Mouse (Mus musculus): ENCODE data around the gene Stk40. TPM values are rescaled to one million over a fixed set of nuclear protein-coding genes. Genes with fewer than 3 reads are reported as not detected.
"Not testable (repeated sequence)": the region's sequence is repeated elsewhere in the genome, so short reads cannot be mapped to it uniquely, and the experiment has no call there.

The Stk40 gene
- polyA plus RNA-seq, 1 experiment from 2014 or later, result 29.5 TPM

DNA sequence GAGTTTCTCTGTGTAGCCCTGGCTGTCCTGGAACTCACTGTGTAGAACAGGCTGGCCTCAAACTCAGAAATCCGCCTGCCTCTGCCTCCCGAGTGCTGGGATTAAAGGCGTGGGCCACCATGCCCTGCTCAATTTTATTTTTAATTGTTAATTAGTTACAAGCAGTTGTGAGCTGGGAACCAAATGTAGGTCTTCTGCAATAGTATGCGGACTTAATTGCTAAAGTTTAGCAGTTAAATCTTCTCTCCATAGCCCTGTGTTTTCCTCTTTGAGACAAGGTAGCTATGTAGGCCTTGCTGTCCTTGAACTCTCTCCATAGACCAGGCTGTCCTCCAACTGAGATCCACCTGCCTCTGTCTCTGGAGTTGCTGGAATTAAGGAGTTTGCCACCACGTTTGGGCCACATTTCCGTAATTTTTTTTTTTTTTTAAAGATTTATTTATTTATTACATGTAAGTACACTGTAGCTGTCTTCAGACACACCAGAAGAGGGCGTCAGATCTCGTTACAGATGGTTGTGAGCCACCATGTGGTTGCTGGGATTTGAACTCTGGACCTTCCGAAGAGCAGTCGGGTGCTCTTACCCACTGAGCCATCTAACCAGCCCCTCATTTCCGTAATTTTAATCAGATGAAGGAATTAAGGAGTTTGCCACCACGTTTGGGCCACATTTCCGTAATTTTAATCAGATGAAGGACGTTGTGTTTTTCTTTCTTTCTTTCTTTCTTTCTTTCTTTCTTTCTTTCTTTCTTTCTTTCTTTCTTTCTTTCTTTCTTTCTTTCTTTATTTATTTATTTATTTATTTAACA, 7.9 kb upstream of the Stk40 start:
- H3K4me3 ChIP-seq (ENCODE audit: low read length), result peak overlapping the region; percentile 72; the same call in 1 of the 2 replicates
- WGBS, result 58% methylated on average over 14 of the region's 14 CpGs
- ATAC-seq, result not testable (repeated sequence)

GRCm38 (mm10) chr4:126096464-126097111, 7.2 kb upstream of the Stk40 start, which contains the start of gene Lsm10:
Gene Lsm10, plus strand, starts transcription at chr4:126096623.
- H3K27ac ChIP-seq (ENCODE audit: low read depth, low read length), result peak within 1 kb of the TSS; percentile 88
- no peaks in the 10 kb centered on the region for H3K9me3 ChIP-seq (ENCODE audit: control insufficient read depth, low read length)
- peak within 1 kb of the TSS; percentile 74 for H3K4me2 ChIP-seq (ENCODE audit: low read length)
- no peaks in the 10 kb centered on the region for H3K27me3 ChIP-seq (replicated peaks; ENCODE audit: control insufficient read depth, insufficient read depth, low read length)
- H3K36me3 ChIP-seq (ENCODE audit: control insufficient read depth, insufficient read depth, low read length), result no peaks in the 10 kb centered on the region
- H3K9ac ChIP-seq (ENCODE audit: low read depth, low read length), result peak within 1 kb of the TSS; percentile 80
- peak; percentile 97 for ATAC-seq
- WGBS, result 3% methylated on average over 35 of the region's 37 CpGs
- H3K4me3 ChIP-seq (ENCODE audit: low read length), result peak within 1 kb of the TSS; percentile 72
- H3K4me1 ChIP-seq (ENCODE audit: control insufficient read depth, insufficient read depth, low read depth, low read length), result peaks cover 3% of the 10 kb centered on the region

More for the DNA sequence above, 7.9 kb upstream of the Stk40 start:
- not testable (repeated sequence) for H3K9me3 ChIP-seq (ENCODE audit: control insufficient read depth, low read length); H3K27me3 ChIP-seq (replicated peaks; ENCODE audit: control insufficient read depth, insufficient read depth, low read length); H3K4me1 ChIP-seq (ENCODE audit: control insufficient read depth, insufficient read depth, low read depth, low read length); H3K27ac ChIP-seq (ENCODE audit: low read depth, low read length); H3K36me3 ChIP-seq (ENCODE audit: control insufficient read depth, insufficient read depth, low read length); H3K9ac ChIP-seq (ENCODE audit: low read depth, low read length)
- H3K4me2 ChIP-seq (ENCODE audit: low read length), result peak overlapping the region; percentile 74

DNA sequence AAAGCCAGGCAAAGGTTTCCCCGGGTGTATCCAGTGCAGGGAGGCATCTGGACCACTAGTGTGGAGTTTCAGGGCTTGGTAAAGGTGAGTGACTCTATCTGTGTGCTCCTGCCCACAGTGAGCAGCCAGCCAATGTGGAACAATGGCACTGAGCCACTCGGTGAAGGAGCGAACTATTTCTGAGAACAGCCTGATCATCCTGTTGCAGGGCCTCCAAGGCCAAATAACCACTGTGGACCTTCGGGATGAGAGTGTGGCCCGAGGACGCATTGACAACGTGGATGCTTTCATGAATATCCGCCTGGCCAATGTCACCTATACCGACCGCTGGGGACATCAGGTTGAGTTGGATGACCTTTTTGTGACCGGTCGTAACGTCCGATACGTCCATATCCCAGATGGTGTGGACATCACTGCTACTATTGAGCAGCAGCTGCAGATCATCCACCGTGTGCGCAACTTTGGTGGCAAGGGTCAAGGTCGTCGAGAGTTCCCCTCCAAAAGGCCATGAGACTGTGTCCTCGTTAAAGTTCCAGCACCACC, 6.0 kb upstream of the Stk40 start:
- H3K36me3 ChIP-seq (ENCODE audit: control insufficient read depth, insufficient read depth, low read length), result no peaks in the 10 kb centered on the region
- H3K9me3 ChIP-seq (ENCODE audit: control insufficient read depth, low read length), result no peaks in the 10 kb centered on the region
- WGBS, result 96% methylated on average over 20 of the region's 20 CpGs

DNA sequence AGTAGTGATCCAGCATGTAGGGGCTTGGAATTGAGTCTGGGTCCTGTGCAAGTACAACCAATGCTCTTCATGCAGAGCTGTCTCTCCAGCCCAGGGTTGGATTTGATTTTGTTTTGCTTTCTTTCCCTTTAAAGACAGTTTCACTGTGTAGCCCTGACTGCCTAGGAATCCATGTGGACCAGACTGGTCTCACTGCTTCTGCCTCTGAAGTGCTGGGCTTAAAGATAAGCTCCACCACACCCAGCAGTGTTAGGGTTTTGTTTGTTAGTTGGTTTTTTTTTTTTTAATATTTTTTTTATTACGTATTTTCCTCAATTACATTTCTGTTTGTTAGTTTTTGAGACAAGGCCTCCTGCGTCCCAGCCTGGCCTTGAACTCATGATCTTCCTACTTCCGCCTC, 4.4 kb upstream of the Stk40 start:
- Histone ChIP-seq H3K4me3 (ENCODE audit: low read length) (no peak overlapping the region), H3K9ac (ENCODE audit: low read depth, low read length) (no peak overlapping the region), H3K27ac (ENCODE audit: low read depth, low read length) (no peak overlapping the region), H3K36me3 (ENCODE audit: control insufficient read depth, insufficient read depth, low read length) (no peaks in the 10 kb centered on the region), H3K9me3 (ENCODE audit: control insufficient read depth, low read length) (no peaks in the 10 kb centered on the region), H3K4me2 (ENCODE audit: low read length) (no peak overlapping the region), H3K4me1 (ENCODE audit: control insufficient read depth, insufficient read depth, low read depth, low read length) (peaks cover 10% of the 10 kb centered on the region), H3K27me3 (replicated peaks; ENCODE audit: control insufficient read depth, insufficient read depth, low read length) (no peaks in the 10 kb centered on the region)
- WGBS, result 94% methylated on average over 3 of the region's 3 CpGs
- ATAC-seq, result no peak

More for the DNA sequence above, 6.0 kb upstream of the Stk40 start:
- H3K4me3 ChIP-seq (ENCODE audit: low read length), result no peak overlapping the region
- H3K27me3 ChIP-seq (replicated peaks; ENCODE audit: control insufficient read depth, insufficient read depth, low read length), result no peaks in the 10 kb centered on the region
- H3K9ac ChIP-seq (ENCODE audit: low read depth, low read length), result no peak overlapping the region
- H3K27ac ChIP-seq (ENCODE audit: low read depth, low read length), result no peak overlapping the region
- ATAC-seq, result no peak
- no peak overlapping the region for H3K4me2 ChIP-seq (ENCODE audit: low read length)
- peaks cover 5% of the 10 kb centered on the region for H3K4me1 ChIP-seq (ENCODE audit: control insufficient read depth, insufficient read depth, low read depth, low read length)

GRCm38 (mm10) chr4:126100764-126101163, 3.0 kb upstream of the Stk40 start:
- WGBS, result 90% methylated on average over 3 of the region's 3 CpGs
- Histone ChIP-seq H3K9me3 (ENCODE audit: control insufficient read depth, low read length) (no peaks in the 10 kb centered on the region), H3K27ac (ENCODE audit: low read depth, low read length) (no peak overlapping the region), H3K4me2 (ENCODE audit: low read length) (no peak overlapping the region), H3K27me3 (replicated peaks; ENCODE audit: control insufficient read depth, insufficient read depth, low read length) (no peaks in the 10 kb centered on the region), H3K36me3 (ENCODE audit: control insufficient read depth, insufficient read depth, low read length) (no peaks in the 10 kb centered on the region), H3K4me3 (ENCODE audit: low read length) (no peak overlapping the region), H3K4me1 (ENCODE audit: control insufficient read depth, insufficient read depth, low read depth, low read length) (peaks cover 23% of the 10 kb centered on the region), H3K9ac (ENCODE audit: low read depth, low read length) (no peak overlapping the region)
- no peak for ATAC-seq

DNA sequence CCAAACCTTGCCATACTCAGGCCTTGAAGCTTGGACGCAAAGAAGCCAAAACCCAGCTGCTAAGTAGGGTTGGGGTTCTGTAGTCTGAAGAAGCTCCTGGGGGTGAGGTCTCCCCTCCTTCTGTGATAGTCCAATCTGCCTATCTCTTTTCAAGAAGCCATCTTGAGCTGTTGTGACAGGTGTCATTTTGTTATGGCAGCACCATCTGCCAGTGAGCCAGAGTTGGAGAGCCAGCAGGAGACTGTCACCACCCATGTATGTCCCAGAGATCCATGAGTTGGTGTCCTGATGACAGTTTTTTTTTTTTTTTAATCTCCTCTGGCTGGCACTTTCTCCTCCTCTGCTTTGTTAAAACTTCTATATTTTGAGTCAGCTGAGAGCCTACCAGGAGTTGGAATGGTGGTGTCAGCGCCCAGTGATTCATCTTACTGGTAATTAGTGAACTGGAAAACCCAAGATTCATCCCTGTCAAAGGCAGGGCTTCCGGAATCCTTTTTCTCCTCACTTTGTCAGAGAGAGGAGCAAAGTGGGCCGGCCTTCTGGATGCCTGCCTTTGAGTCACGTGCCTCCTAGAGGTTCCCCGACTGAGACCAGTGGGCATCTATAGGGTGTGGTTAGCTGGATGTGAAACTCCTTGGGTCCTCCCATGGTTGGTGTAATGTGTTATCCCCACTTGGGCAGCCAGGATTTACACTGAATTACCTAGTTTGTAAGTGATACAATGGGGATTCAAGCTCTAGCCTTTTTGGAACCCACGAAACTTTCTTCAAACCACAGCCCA, 1.5 kb upstream of the Stk40 start:
- ATAC-seq, result no peak
- H3K36me3 ChIP-seq (ENCODE audit: control insufficient read depth, insufficient read depth, low read length), result no peaks in the 10 kb centered on the region
- H3K9me3 ChIP-seq (ENCODE audit: control insufficient read depth, low read length), result no peaks in the 10 kb centered on the region
- peak overlapping the region; percentile 81 for H3K27ac ChIP-seq (ENCODE audit: low read depth, low read length)
- no peak overlapping the region for H3K4me3 ChIP-seq (ENCODE audit: low read length)
- peak overlapping the region; percentile 71 for H3K4me2 ChIP-seq (ENCODE audit: low read length)
- 33% methylated on average over 7 of the region's 7 CpGs for WGBS
- H3K27me3 ChIP-seq (replicated peaks; ENCODE audit: control insufficient read depth, insufficient read depth, low read length), result no peaks in the 10 kb centered on the region
- H3K9ac ChIP-seq (ENCODE audit: low read depth, low read length), result no peak overlapping the region
- H3K4me1 ChIP-seq (ENCODE audit: control insufficient read depth, insufficient read depth, low read depth, low read length), result peaks cover 26% of the 10 kb centered on the region

GRCm38 (mm10) chr4:126103057-126103581, 638 bp upstream of the Stk40 start:
- H3K9ac ChIP-seq (ENCODE audit: low read depth, low read length), result peak overlapping the region; percentile 20
- H3K27me3 ChIP-seq (replicated peaks; ENCODE audit: control insufficient read depth, insufficient read depth, low read length), result no peaks in the 10 kb centered on the region
- peak overlapping the region; percentile 71 for H3K4me2 ChIP-seq (ENCODE audit: low read length)
- peak overlapping the region; percentile 91 for H3K4me3 ChIP-seq (ENCODE audit: low read length)
- ATAC-seq, result peak; percentile 38
- H3K36me3 ChIP-seq (ENCODE audit: control insufficient read depth, insufficient read depth, low read length), result no peaks in the 10 kb centered on the region
- H3K4me1 ChIP-seq (ENCODE audit: control insufficient read depth, insufficient read depth, low read depth, low read length), result peaks cover 32% of the 10 kb centered on the region
- peak overlapping the region; percentile 81 for H3K27ac ChIP-seq (ENCODE audit: low read depth, low read length)
- under 1% methylated on average over 15 of the region's 15 CpGs for WGBS
- no peaks in the 10 kb centered on the region for H3K9me3 ChIP-seq (ENCODE audit: control insufficient read depth, low read length)

GRCm38 (mm10) chr4:126104261-126105075, 711 bp downstream of the Stk40 start:
- ATAC-seq, result no peak; the same call in 1 of the 2 replicates
- Histone ChIP-seq H3K9me3 (ENCODE audit: control insufficient read depth, low read length) (no peaks in the 10 kb centered on the region), H3K4me1 (ENCODE audit: control insufficient read depth, insufficient read depth, low read depth, low read length) (peaks cover 39% of the 10 kb centered on the region)

More at GRCm38 (mm10) chr4:126104261-126105075, 711 bp downstream of the Stk40 start:
- H3K27me3 ChIP-seq (replicated peaks; ENCODE audit: control insufficient read depth, insufficient read depth, low read length), result no peaks in the 10 kb centered on the region
- 3% methylated on average over 34 of the region's 34 CpGs for WGBS
- H3K4me3 ChIP-seq (ENCODE audit: low read length), result peak overlapping the region; percentile 91
- peak overlapping the region; percentile 81 for H3K27ac ChIP-seq (ENCODE audit: low read depth, low read length)
- H3K9ac ChIP-seq (ENCODE audit: low read depth, low read length), result peak overlapping the region; percentile 89
- peak overlapping the region; percentile 82 for H3K4me2 ChIP-seq (ENCODE audit: low read length)
- H3K36me3 ChIP-seq (ENCODE audit: control insufficient read depth, insufficient read depth, low read length), result no peaks in the 10 kb centered on the region

All from hindbrain, embryonic 16.5 days (tissue).